Mouse (Mus musculus): ENCODE measurements around the gene Dnajc30.

DNA sequence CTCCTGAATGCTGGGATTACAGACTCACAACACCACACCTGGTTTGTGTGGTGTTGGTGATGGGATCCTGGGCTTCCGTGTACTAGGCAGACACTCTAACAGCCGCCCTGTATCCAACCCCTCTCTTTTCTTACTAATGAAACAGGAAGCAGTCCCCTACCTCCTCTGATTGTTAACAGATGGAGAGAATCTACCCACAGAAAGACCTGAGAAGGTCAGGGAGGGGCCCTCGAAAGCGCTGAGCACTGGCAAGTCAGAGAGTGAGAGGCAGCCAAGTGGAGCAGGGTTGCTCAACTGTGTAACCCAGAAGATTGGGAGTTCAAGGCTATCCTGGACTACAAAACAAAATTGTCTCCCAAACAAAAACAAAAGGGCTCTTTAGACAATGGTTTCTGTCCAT, 22.9 kb downstream of the Dnajc30 start:
- TF ChIP-seq CTCF (IDR thresholded peaks at IDR 0.05; ENCODE audit: low read depth, low read length): no peak
- TF ChIP-seq GATA2 (IDR thresholded peaks at IDR 0.05; ENCODE audit: borderline replicate concordance, low read depth, low read length): no peak
